Mouse (Mus musculus): ENCODE measurements around the gene Lhfpl2. TPM values are rescaled to one million over a fixed set of nuclear protein-coding genes. Genes with fewer than 3 reads are reported as not detected.
A peak's percentile ranks its signal among the peaks of the same experiment; 100 is the strongest.

Gene Lhfpl2
- polyA plus RNA-seq, 1 experiment from 2014 or later, result 4.3 TPM

DNA sequence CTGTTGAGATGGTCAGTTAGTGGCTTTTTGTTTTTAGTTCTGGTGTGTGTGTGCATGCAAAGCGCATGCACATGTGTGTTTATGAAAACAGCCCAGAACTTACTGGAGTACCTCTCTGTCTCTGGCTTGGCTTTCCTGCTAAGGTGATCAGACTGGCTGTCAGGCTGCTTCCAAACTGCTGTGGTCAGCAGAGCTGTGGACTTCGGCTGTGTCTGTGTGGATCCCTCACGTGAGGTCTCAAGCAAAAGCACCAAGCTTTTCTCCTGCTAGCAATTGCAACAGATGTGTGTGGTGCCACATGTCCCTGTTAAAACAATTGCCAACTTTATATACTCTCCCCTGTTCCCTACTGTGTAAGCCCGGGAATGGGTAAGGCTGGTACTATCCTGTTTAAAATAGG lies 82.8 kb downstream of the Lhfpl2 start:
- Histone ChIP-seq H3K27ac (ENCODE audit: low read depth) (no peak overlapping the region), H3K9me3 (ENCODE audit: low read length) (no peaks in the 10 kb centered on the region), H3K36me3 (replicated peaks; ENCODE audit: insufficient read depth, low read length) (no peaks in the 10 kb centered on the region), H3K4me2 (ENCODE audit: low read depth, low read length) (no peak overlapping the region), H3K4me3 (ENCODE audit: low read depth, low read length) (no peak overlapping the region), H3K4me1 (ENCODE audit: insufficient read depth) (peaks cover 3% of the 10 kb centered on the region), H3K9ac (replicated peaks) (no peak overlapping the region), H3K27me3 (ENCODE audit: insufficient read depth, low read length) (no peaks in the 10 kb centered on the region)
- ATAC-seq (no peak), DNase-seq (no peak)
- 74% methylated on average over 4 of the region's 4 CpGs for WGBS (ENCODE audit: insufficient replicate concordance)
- TF ChIP-seq CTCF (IDR thresholded peaks at IDR 0.05; ENCODE audit: low read depth), result no peak
- no peak for TF ChIP-seq EP300 (IDR thresholded peaks at IDR 0.05; ENCODE audit: low read depth)

DNA sequence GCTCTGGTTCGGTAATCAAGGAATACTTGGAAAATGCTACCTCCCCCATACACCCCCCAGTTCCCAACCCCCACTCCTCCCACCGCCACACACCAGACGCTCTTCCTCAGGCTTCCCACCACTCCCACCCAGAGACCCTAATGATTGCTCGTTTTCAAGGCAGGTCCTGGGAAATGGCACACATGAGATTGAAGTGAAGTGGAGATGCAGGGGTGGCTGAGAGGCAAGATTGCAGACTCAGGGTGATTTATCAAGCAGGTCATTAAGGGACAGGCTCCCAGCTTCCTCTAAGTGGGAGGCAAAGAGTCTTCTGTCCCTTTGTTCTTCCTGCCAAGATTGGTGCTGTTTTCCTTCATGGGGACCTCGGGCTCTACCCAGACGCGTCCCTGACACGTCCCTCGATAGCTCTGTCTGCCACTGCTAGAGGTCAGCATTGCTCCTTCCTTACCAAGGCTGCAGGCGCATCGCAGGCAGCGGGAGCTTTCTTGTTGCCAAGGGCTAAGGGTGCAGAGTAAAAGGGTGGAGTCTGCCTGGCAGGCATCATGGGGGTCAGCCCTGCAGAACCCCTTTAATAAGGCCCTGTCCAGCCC lies 85.6 kb downstream of the Lhfpl2 start:
- no peaks in the 10 kb centered on the region; the same call in 1 of the 2 replicates for H3K4me1 ChIP-seq (ENCODE audit: insufficient read depth)
- TF ChIP-seq CTCF (IDR thresholded peaks at IDR 0.05; ENCODE audit: low read depth), result peak; percentile 60
- no peak for TF ChIP-seq EP300 (IDR thresholded peaks at IDR 0.05; ENCODE audit: low read depth)
- peak; percentile 44 for ATAC-seq
- no peak overlapping the region for H3K4me3 ChIP-seq (ENCODE audit: low read depth, low read length)
- WGBS (ENCODE audit: insufficient replicate concordance), result 44% methylated on average over 12 of the region's 12 CpGs
- no peak overlapping the region for H3K27ac ChIP-seq (ENCODE audit: low read depth)
- H3K36me3 ChIP-seq (replicated peaks; ENCODE audit: insufficient read depth, low read length), result no peaks in the 10 kb centered on the region
- DNase-seq, result no peak
- H3K9me3 ChIP-seq (ENCODE audit: low read length), result no peaks in the 10 kb centered on the region
- H3K27me3 ChIP-seq (ENCODE audit: insufficient read depth, low read length), result no peaks in the 10 kb centered on the region
- no peak overlapping the region for H3K9ac ChIP-seq (replicated peaks)
- H3K4me2 ChIP-seq (ENCODE audit: low read depth, low read length), result no peak overlapping the region

DNA sequence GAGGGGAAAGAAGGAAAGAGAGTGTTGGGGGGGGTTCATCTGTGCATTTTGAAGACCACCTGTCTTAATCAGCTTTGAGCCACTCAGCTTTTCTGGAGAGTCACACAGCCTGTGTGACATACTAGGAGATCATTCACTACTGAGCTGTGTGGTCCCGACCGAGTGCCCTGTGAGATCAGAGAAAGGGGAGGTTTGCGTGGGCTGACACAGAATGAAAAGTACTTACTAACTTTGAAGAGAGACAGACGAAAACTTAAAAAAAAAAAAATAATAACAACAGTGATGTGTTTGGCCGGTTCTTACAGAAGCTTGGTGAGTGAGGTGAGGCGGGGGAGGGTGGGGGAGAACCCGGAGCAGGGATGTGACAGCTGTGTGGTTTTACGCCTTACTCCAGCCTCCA lies 86.9 kb downstream of the Lhfpl2 start:
- H3K27me3 ChIP-seq (ENCODE audit: insufficient read depth, low read length), result no peaks in the 10 kb centered on the region
- H3K9ac ChIP-seq (replicated peaks), result no peak overlapping the region
- no peak for TF ChIP-seq EP300 (IDR thresholded peaks at IDR 0.05; ENCODE audit: low read depth)
- no peak for TF ChIP-seq CTCF (IDR thresholded peaks at IDR 0.05; ENCODE audit: low read depth)
- H3K4me1 ChIP-seq (ENCODE audit: insufficient read depth), result no peaks in the 10 kb centered on the region; the same call in 1 of the 2 replicates
- H3K27ac ChIP-seq (ENCODE audit: low read depth), result no peak overlapping the region
- DNase-seq (no peak), ATAC-seq (no peak)
- H3K4me3 ChIP-seq (ENCODE audit: low read depth, low read length), result no peak overlapping the region
- H3K9me3 ChIP-seq (ENCODE audit: low read length), result no peaks in the 10 kb centered on the region
- H3K4me2 ChIP-seq (ENCODE audit: low read depth, low read length), result no peak overlapping the region
- 70% methylated on average over 8 of the region's 8 CpGs for WGBS (ENCODE audit: insufficient replicate concordance)
- no peaks in the 10 kb centered on the region for H3K36me3 ChIP-seq (replicated peaks; ENCODE audit: insufficient read depth, low read length)

DNA sequence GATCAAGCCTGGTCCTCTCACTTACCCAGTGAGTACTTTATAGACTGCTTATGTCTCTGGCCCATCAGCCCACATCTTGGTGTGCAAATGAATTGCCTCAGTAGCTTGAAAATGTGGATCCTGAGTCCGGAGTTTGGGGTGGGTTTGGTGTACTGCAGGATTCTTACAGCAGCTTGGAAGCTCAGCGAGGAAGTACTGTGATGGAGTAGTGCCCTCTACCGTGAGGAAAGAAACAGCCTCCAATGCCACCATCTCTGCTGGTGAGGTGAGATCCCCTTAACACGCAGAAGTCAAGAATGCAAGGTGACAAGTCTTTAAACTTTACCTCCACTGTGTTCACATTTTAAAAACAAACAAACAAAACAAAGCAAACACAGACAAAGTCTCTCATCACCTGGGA lies 89.7 kb downstream of the Lhfpl2 start:
- no peak overlapping the region for H3K9ac ChIP-seq (replicated peaks)
- DNase-seq (no peak), ATAC-seq (no peak)
- no peaks in the 10 kb centered on the region for H3K9me3 ChIP-seq (ENCODE audit: low read length)
- 25% methylated on average over 4 of the region's 4 CpGs for WGBS (ENCODE audit: insufficient replicate concordance)
- no peak overlapping the region for H3K4me3 ChIP-seq (ENCODE audit: low read depth, low read length)
- H3K4me1 ChIP-seq (ENCODE audit: insufficient read depth), result no peaks in the 10 kb centered on the region
- TF ChIP-seq EP300 (IDR thresholded peaks at IDR 0.05; ENCODE audit: low read depth), result no peak
- peak; percentile 68 for TF ChIP-seq CTCF (IDR thresholded peaks at IDR 0.05; ENCODE audit: low read depth)
- no peaks in the 10 kb centered on the region for H3K27me3 ChIP-seq (ENCODE audit: insufficient read depth, low read length)
- H3K4me2 ChIP-seq (ENCODE audit: low read depth, low read length), result no peak overlapping the region
- H3K27ac ChIP-seq (ENCODE audit: low read depth), result no peak overlapping the region
- H3K36me3 ChIP-seq (replicated peaks; ENCODE audit: insufficient read depth, low read length), result no peaks in the 10 kb centered on the region

DNA sequence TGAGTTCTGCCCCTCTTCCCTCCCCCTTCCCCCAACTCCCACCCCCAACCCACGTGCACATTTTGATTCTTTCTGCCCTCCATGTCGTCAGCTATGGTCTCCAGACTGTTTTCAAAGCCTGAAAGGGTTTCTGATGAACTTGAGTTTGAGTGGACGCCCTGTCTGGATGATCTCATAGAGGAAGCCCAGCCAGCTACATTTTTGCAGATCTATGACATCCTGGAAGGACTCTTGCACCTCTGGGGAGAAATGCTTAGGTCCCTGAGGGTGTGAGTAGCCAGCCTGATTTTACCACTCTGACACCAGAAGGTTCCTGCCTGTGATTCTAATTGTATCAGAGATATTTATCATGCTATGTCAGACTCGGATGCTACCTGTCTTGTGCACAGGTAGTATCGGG lies 91.4 kb downstream of the Lhfpl2 start:
- no peak overlapping the region for H3K27ac ChIP-seq (ENCODE audit: low read depth)
- H3K4me2 ChIP-seq (ENCODE audit: low read depth, low read length), result no peak overlapping the region
- H3K9me3 ChIP-seq (ENCODE audit: low read length), result no peaks in the 10 kb centered on the region
- no peaks in the 10 kb centered on the region for H3K36me3 ChIP-seq (replicated peaks; ENCODE audit: insufficient read depth, low read length)
- no peaks in the 10 kb centered on the region for H3K27me3 ChIP-seq (ENCODE audit: insufficient read depth, low read length)
- no peak overlapping the region for H3K9ac ChIP-seq (replicated peaks)
- no peak overlapping the region for H3K4me3 ChIP-seq (ENCODE audit: low read depth, low read length)
- no peak for ATAC-seq
- no peaks in the 10 kb centered on the region for H3K4me1 ChIP-seq (ENCODE audit: insufficient read depth)
- 69% methylated on average over 5 of the region's 5 CpGs for WGBS (ENCODE audit: insufficient replicate concordance)
- DNase-seq, result no peak
- TF ChIP-seq CTCF (IDR thresholded peaks at IDR 0.05; ENCODE audit: low read depth) (no peak), EP300 (IDR thresholded peaks at IDR 0.05; ENCODE audit: low read depth) (no peak)

DNA sequence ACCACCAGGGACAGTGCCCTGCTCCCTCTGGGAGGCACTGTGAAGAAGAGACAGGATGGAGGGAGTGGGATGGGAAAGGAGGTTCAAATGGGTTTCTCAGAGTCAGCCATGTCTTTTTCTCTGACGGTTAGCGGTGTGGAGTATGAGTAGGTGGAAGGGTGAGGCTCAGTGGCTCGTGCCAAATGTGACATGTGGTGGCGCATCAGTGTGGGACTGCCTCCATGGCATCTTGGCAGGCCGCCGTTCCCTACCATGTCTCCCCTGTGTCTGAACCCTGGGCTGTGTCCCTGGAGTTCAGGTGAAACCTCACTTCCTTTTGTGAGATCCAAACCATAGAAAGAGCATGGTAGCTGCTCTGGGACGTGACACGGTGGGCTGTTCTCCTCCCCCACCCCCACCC lies 92.2 kb downstream of the Lhfpl2 start:
- Histone ChIP-seq H3K36me3 (replicated peaks; ENCODE audit: insufficient read depth, low read length) (no peaks in the 10 kb centered on the region), H3K9me3 (ENCODE audit: low read length) (no peaks in the 10 kb centered on the region), H3K27ac (ENCODE audit: low read depth) (no peak overlapping the region), H3K4me1 (ENCODE audit: insufficient read depth) (no peaks in the 10 kb centered on the region), H3K4me3 (ENCODE audit: low read depth, low read length) (no peak overlapping the region), H3K9ac (replicated peaks) (no peak overlapping the region), H3K4me2 (ENCODE audit: low read depth, low read length) (no peak overlapping the region), H3K27me3 (ENCODE audit: insufficient read depth, low read length) (no peaks in the 10 kb centered on the region)
- WGBS (ENCODE audit: insufficient replicate concordance), result 81% methylated on average over 8 of the region's 8 CpGs
- DNase-seq (no peak), ATAC-seq (no peak)
- TF ChIP-seq CTCF (IDR thresholded peaks at IDR 0.05; ENCODE audit: low read depth), result no peak
- TF ChIP-seq EP300 (IDR thresholded peaks at IDR 0.05; ENCODE audit: low read depth), result no peak

DNA sequence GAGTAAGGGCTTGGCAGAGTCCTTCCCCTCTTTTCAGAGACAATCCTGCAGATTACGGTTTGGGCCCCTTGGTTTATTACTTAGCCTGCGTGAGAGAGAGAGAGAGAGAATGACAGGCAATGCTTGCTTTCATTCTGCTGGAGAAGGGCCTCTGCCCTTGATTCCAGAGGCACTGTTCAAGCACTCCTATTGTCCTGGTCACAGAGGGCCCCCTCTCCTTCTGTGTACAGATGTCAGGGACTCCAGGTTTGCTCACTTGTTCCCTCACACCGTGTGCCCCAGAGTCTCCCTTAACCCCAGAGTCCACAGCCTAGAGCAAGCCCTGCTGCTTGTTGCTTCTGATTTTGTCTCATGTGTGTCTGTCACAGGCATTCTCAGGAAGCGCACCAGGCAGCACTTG lies 93.7 kb downstream of the Lhfpl2 start:
- 70% methylated on average over 4 of the region's 4 CpGs for WGBS (ENCODE audit: insufficient replicate concordance)
- no peak overlapping the region for H3K4me3 ChIP-seq (ENCODE audit: low read depth, low read length)
- H3K4me1 ChIP-seq (ENCODE audit: insufficient read depth), result peaks cover 4% of the 10 kb centered on the region; the same call in 1 of the 2 replicates
- no peaks in the 10 kb centered on the region for H3K9me3 ChIP-seq (ENCODE audit: low read length)
- no peaks in the 10 kb centered on the region for H3K36me3 ChIP-seq (replicated peaks; ENCODE audit: insufficient read depth, low read length)
- H3K27me3 ChIP-seq (ENCODE audit: insufficient read depth, low read length), result no peaks in the 10 kb centered on the region
- no peak for ATAC-seq
- DNase-seq, result no peak
- no peak overlapping the region for H3K4me2 ChIP-seq (ENCODE audit: low read depth, low read length)
- no peak overlapping the region for H3K9ac ChIP-seq (replicated peaks)
- TF ChIP-seq EP300 (IDR thresholded peaks at IDR 0.05; ENCODE audit: low read depth), result no peak
- no peak for TF ChIP-seq CTCF (IDR thresholded peaks at IDR 0.05; ENCODE audit: low read depth)
- no peak overlapping the region for H3K27ac ChIP-seq (ENCODE audit: low read depth)
